Mouse (Mus musculus): ENCODE results near the gene Lsg1. TPM values are rescaled to one million over a fixed set of nuclear protein-coding genes. Genes with fewer than 3 reads are reported as not detected.
A peak's percentile ranks its signal among the peaks of the same experiment; 100 is the strongest.

Gene Lsg1
- 0.39 and 0.61 TPM in 2 replicates for polyA plus RNA-seq (2012)

DNA sequence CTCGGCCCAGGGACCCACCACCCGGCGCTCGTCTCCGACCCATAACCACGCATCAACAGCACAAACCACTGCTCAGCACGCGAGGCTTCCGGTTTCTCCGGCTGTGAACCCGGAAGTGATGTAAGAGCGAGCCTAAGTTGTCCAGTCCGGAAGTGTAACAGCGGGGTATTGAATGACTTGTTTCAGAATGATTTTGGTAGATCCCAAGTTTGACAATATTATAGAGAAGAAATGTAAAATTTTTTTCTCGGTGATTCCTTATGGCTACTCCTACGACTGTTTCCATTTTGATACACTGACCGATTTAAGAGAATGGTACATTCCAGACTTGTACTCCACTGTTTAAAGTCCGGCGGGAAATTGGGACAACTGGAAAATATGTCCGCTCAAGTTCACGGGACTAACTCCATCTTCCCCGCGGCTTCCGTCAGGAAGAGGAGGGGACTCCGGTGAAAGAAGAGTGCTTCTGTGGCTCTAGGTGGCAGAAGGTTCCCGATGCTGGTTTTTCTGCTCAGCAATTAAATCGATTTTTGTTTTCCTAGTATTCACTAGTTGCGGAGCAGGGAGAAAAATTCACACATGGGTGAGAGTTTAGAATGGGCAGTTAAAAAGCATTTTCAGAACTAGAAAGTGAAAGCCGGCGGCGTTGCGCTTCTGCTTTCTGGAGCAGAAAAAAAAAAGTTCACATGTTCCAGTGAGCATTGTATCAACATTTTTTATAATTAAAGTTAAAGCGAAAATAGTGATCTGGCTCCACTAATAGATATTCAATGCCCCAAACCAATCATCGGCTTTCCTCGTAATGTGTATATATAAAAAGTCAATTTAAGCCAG, at the start of gene Lsg1:
Gene Lsg1, minus strand, starts transcription at position 99 of the 834 bp plus-strand sequence.
- peaks cover 31% of the 10 kb centered on the region for H3K36me3 ChIP-seq (ENCODE audit: control insufficient read depth)
- no peak for TF ChIP-seq TAL1 (IDR thresholded peaks at IDR 0.05; ENCODE audit: low read length)
- TF ChIP-seq GATA1 (IDR thresholded peaks at IDR 0.05; ENCODE audit: low read length) = no peak
- peaks cover 19% of the 10 kb centered on the region for H3K4me1 ChIP-seq (ENCODE audit: control insufficient read depth)
- H3K27me3 ChIP-seq (ENCODE audit: control insufficient read depth) = peaks cover 15% of the 10 kb centered on the region
- H3K9me3 ChIP-seq (ENCODE audit: control insufficient read depth, low read length) = no peaks in the 10 kb centered on the region
- H3K4me3 ChIP-seq (replicated peaks) = peak within 1 kb of the TSS; percentile 78

DNA sequence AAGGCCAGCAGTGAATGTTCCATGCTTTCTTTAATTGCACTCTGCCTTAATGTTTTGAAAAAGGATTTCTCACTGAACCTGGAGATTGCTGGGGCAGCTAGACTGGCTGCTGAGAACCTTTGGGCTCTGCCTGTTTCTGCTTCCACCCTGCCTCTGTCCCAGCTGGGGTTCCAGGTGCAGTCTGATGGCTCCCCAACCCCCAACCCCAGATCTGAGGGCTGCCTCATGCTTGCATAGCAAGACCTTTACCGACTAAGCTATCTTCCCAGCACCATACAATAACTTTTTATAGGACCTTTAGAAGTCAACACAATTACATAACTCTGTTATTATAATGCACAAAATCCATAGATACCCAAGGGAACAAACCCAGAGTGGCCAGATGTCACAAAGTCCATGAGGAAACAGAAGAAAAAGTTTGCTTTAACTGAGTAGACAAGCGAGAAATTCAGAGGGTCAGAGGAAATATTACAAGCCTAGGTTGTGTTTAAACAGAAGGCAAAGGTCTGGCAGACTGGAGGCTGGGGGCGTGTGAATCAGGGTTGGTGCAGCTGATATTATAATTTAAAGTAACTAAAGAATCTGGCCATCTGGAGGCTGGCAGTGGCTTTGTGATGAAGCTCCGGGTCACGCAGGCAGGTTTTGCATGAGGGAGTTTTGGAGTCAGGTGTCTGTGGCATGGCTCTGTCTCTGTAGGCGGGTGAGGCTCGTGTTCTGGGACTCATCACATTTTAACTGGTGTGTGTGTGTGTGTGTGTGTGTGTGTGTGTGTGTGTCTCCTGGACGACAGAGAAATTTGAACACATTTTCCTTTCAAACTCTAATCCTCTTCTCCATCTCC, 46.7 kb upstream of the Lsg1 start:
- H3K4me1 ChIP-seq (ENCODE audit: control insufficient read depth) = no peaks in the 10 kb centered on the region
- H3K36me3 ChIP-seq (ENCODE audit: control insufficient read depth) = no peaks in the 10 kb centered on the region
- H3K27me3 ChIP-seq (ENCODE audit: control insufficient read depth) = no peaks in the 10 kb centered on the region
- TF ChIP-seq GATA1 (IDR thresholded peaks at IDR 0.05; ENCODE audit: low read length) (no peak), TAL1 (IDR thresholded peaks at IDR 0.05; ENCODE audit: low read length) (no peak)
- no peaks in the 10 kb centered on the region for H3K9me3 ChIP-seq (ENCODE audit: control insufficient read depth, low read length)
- no peak overlapping the region for H3K4me3 ChIP-seq (replicated peaks)

DNA sequence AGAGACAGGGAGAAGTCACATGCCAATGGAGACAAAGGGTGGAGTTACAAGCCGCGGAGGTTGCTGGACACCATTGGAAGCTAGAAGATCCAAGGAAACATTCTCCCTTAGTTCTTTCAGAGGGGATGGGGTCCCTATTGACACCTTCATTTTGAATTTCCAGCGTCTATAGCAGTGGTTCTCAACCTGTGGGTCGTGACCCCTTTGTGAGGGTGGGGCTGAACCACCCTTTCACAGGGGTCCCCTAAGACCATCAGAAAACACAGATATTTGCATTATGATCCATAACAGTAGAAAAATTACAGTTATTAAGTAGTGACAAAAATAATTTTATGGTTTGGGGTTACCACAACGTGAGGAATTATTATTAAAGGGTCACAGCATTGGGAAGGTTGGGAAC, 42.1 kb upstream of the Lsg1 start:
- Histone ChIP-seq H3K4me1 (ENCODE audit: control insufficient read depth) (no peaks in the 10 kb centered on the region), H3K27me3 (ENCODE audit: control insufficient read depth) (no peaks in the 10 kb centered on the region), H3K4me3 (replicated peaks) (no peak overlapping the region), H3K9me3 (ENCODE audit: control insufficient read depth, low read length) (no peaks in the 10 kb centered on the region), H3K36me3 (ENCODE audit: control insufficient read depth) (no peaks in the 10 kb centered on the region)
- no peak for TF ChIP-seq GATA1 (IDR thresholded peaks at IDR 0.05; ENCODE audit: low read length)
- TF ChIP-seq TAL1 (IDR thresholded peaks at IDR 0.05; ENCODE audit: low read length) = no peak

DNA sequence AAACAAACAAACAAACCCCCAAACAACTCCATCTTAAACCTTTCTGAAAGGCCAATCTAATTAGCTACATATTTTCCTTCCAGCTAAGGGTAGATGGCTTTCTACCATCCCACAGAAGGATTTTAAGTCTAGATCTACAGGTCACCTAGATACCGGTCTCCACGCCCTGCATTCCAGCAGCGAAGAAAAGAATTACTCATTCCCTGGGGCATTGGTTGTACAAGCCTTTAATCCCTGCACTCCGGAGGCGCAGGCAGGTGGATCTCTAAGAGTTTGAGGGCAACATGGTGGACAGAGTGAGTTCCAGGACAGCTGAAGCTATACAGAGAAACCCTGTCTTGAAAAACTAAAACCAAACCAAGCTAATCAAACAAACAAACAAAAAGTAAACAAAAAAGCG, 41.0 kb upstream of the Lsg1 start:
- no peaks in the 10 kb centered on the region for H3K4me1 ChIP-seq (ENCODE audit: control insufficient read depth)
- TF ChIP-seq TAL1 (IDR thresholded peaks at IDR 0.05; ENCODE audit: low read length) = no peak
- no peak for TF ChIP-seq GATA1 (IDR thresholded peaks at IDR 0.05; ENCODE audit: low read length)
- H3K9me3 ChIP-seq (ENCODE audit: control insufficient read depth, low read length) = no peaks in the 10 kb centered on the region
- no peaks in the 10 kb centered on the region for H3K27me3 ChIP-seq (ENCODE audit: control insufficient read depth)
- no peak overlapping the region for H3K4me3 ChIP-seq (replicated peaks)
- no peaks in the 10 kb centered on the region for H3K36me3 ChIP-seq (ENCODE audit: control insufficient read depth)

DNA sequence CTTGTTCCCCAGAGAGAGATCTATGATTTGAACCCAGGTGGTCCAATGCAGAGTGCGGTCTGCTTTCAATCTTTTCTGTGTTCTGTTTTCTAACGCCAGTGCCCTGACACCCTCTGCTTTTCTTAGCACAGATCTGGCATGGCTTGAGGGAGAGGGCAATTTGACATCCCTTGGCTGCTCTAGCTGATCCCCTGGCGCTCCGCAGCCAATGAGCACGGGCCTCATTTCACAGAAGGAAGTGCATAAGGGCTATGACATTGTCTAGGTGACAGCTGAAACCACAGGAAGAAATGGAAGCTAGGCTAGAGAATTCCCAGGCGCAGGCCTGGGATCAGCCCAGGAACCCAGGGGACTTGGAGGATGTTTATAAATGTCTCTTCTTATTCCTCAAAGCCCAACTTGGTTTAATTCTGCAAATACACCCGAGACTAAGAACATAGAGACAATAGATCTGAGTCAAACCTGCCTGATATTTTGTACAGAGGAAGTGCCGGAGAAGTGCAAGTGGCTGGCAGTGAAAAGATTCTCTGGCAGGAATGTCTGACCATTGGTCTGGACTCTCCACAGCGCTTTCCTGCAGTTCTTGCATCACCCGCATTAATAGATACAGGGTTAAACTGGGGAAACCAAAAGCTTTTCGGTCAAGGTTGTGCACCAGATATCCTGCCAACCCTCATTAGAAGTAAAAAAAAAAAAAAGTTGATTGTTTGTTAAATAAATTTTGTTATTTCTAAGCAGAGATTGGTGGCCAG, 40.4 kb upstream of the Lsg1 start:
- Histone ChIP-seq H3K36me3 (ENCODE audit: control insufficient read depth) (no peaks in the 10 kb centered on the region), H3K4me3 (replicated peaks) (no peak overlapping the region), H3K4me1 (ENCODE audit: control insufficient read depth) (no peaks in the 10 kb centered on the region), H3K9me3 (ENCODE audit: control insufficient read depth, low read length) (no peaks in the 10 kb centered on the region), H3K27me3 (ENCODE audit: control insufficient read depth) (no peaks in the 10 kb centered on the region)
- TF ChIP-seq GATA1 (IDR thresholded peaks at IDR 0.05; ENCODE audit: low read length) = no peak
- TF ChIP-seq TAL1 (IDR thresholded peaks at IDR 0.05; ENCODE audit: low read length) = no peak

DNA sequence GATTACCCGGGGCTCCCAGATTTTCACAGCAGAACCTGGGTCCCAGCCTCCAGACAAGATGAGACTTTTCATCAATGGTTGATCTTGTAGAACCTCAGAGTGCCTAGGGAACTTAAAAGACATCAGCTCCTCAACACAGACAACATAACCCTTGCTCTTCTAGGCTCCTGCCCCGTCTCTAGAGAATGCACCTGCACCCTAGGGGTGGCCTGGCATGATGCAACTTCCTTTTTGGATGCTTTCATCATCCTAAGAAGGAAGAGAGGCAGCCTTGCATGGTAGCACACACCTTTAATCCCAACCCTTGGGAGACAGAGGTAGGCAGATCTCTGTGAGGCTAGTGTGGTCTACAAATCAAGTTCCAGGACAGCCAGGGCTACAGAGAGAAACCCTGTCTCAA, 37.2 kb upstream of the Lsg1 start:
- Histone ChIP-seq H3K27me3 (ENCODE audit: control insufficient read depth) (no peaks in the 10 kb centered on the region), H3K4me3 (replicated peaks) (no peak overlapping the region), H3K36me3 (ENCODE audit: control insufficient read depth) (no peaks in the 10 kb centered on the region), H3K9me3 (ENCODE audit: control insufficient read depth, low read length) (no peaks in the 10 kb centered on the region), H3K4me1 (ENCODE audit: control insufficient read depth) (no peaks in the 10 kb centered on the region)
- no peak for TF ChIP-seq TAL1 (IDR thresholded peaks at IDR 0.05; ENCODE audit: low read length)
- no peak for TF ChIP-seq GATA1 (IDR thresholded peaks at IDR 0.05; ENCODE audit: low read length)

DNA sequence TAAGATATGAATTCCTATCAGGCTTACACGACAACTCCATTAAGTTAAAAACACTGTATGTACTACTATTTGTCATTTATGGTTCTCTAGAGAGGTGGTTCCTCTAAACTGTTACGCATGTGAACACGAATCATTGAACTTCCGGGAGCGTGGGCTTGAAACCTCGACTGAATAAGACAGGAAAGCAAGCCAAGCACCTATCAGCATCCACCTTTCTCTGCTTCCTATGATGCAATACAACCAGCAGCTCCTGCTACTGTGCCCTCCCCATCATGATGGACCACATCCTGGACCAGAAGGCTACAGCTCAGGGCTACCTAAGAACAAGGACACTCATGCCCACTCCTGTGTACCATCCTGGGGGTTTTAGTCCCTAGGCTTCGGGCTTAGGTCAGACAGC, 36.3 kb upstream of the Lsg1 start:
- Histone ChIP-seq H3K36me3 (ENCODE audit: control insufficient read depth) (no peaks in the 10 kb centered on the region), H3K4me3 (replicated peaks) (no peak overlapping the region), H3K9me3 (ENCODE audit: control insufficient read depth, low read length) (no peaks in the 10 kb centered on the region), H3K4me1 (ENCODE audit: control insufficient read depth) (no peaks in the 10 kb centered on the region), H3K27me3 (ENCODE audit: control insufficient read depth) (no peaks in the 10 kb centered on the region)
- TF ChIP-seq TAL1 (IDR thresholded peaks at IDR 0.05; ENCODE audit: low read length) = no peak
- no peak for TF ChIP-seq GATA1 (IDR thresholded peaks at IDR 0.05; ENCODE audit: low read length)

DNA sequence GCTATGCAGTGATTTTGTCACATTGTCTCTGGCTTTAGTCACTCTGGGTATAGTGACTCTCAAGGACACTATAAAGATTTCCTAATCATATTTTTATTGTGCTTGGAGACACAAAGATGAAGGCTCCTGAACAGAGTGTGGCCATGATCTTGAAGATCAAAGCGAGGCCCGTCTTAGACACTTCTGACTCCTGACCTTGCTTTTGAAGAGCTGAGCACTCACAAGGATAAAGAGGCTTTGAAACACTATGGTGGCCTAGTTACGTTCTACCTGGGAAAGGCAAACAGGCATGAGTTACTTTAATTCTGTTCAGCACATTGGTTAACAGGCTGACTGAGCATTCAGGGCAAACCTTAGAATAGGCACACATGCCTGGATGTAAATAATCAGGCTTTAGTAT, 28.9 kb upstream of the Lsg1 start:
- Histone ChIP-seq H3K9me3 (ENCODE audit: control insufficient read depth, low read length) (no peaks in the 10 kb centered on the region), H3K27me3 (ENCODE audit: control insufficient read depth) (no peaks in the 10 kb centered on the region), H3K4me3 (replicated peaks) (no peak overlapping the region), H3K4me1 (ENCODE audit: control insufficient read depth) (no peaks in the 10 kb centered on the region), H3K36me3 (ENCODE audit: control insufficient read depth) (no peaks in the 10 kb centered on the region)
- TF ChIP-seq TAL1 (IDR thresholded peaks at IDR 0.05; ENCODE audit: low read length) = no peak
- TF ChIP-seq GATA1 (IDR thresholded peaks at IDR 0.05; ENCODE audit: low read length) = no peak

All from erythroblast, embryonic 14.5 days (primary cell).